Mouse (Mus musculus): ENCODE measurements around the gene Nedd9. TPM values are rescaled to one million over a fixed set of nuclear protein-coding genes. Genes with fewer than 3 reads are reported as not detected.

Gene Nedd9
- total RNA-seq, 2 experiments from 2014 or later, result 6.4 to 17.0 TPM

DNA sequence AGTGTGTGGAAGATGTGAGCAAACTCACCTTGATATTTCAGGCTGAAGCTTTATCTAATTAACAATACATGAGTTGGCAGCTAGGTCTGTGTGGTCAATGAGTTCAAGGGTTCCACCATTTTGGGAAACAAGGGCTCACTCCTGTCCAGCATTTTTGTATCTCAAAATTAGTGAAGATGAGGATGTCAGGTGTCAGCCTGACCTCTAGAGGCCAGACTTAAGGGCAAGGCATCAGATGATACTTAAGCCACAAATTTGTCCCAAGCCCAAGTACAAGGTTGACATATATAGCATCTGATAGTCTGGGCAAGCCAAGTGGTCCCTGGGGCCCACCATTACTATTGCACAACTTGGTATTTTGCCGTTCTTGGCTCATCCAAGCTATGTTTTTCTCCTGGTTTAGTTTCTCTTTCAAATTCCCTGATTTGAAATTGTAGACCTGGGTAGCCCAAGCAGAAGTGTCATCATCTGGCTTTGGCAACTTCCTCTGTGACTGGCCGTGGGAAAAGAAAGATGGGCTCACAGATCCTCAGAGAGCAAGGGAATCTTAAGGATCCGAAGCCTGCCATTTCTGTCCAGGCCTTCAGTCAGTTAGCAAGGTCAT is 27.4 kb downstream of the Nedd9 start:
- no peak for ATAC-seq (replicated peaks; ENCODE audit: low FRiP score, low TSS enrichment, poor library complexity, severe bottlenecking)

- no peak for ATAC-seq (replicated peaks; ENCODE audit: low FRiP score, low TSS enrichment, poor library complexity, severe bottlenecking)
Measured at GRCm38 (mm10) chr13:41458709-41459108, 28.5 kb downstream of the Nedd9 start.

DNA sequence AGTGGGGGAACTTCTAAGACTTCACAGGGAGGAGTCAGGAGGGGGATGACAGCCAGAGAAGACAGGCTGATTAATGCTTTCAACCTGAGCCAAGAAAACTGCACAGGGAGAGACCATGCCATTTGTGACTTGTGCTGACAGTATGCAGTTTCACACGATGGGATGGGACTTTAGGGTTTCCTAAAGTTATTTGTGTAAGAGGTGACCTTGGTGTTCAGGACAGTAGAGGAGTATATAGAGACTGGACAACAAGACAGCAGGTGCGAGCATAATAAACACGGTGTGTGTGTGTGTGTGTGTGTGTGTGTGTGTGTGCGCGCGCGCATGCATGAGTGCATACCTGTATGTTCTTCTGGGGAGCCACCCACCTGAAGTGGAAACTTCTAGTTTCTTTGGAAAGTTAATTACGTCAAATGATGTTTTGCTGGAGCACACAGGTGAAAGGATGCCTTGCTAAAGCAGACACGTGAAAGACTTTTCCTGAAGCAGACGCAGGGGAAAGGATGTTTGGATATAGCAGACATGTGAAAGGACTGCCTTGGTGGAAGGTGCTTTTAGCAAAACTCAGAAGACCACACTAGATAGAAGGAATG is 29.3 kb downstream of the Nedd9 start:
- no peak for ATAC-seq (replicated peaks; ENCODE audit: low FRiP score, low TSS enrichment, poor library complexity, severe bottlenecking)

DNA sequence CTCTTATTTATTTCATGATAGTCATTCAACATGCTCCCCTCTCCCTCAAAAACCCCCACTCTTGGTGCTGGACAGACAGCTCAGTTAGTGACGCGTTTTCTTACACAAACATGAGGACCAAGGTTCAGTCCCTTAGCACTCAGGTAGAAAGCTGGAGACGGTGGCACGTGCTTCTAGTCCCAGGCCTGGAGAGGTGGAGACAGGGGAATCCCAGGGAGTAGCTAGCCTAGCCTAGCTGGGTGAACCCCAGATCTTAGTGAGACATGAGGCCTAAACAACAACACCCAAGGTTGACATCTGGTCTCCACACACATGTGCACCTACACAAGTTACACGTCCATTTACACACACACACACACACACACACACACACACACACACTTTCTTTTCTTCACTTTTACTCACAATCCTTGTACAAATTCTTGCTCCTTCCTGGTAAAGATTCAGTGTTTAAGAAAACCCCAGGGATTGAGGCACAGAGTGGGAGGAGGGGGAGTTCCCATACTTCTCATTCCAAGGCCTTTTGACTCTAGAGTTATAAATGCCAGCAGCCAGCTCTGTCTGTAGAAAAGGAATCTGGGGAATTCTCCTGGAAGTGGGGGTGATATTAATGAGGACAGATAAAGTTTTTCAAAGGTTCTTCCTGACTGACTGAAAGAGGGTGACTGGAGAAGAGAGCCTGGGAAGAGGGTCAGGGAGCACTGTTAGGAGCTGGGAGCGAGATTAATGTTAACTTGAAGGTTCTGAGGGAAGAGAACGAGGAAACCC is 29.9 kb downstream of the Nedd9 start:
- ATAC-seq (replicated peaks; ENCODE audit: low FRiP score, low TSS enrichment, poor library complexity, severe bottlenecking), result 0 out of 2 replicates have a peak, but pooled peaks have one; percentile 15

GRCm38 (mm10) chr13:41456292-41457029 is 30.7 kb downstream of the Nedd9 start:
- peak; percentile 86 for ATAC-seq (replicated peaks; ENCODE audit: low FRiP score, low TSS enrichment, poor library complexity, severe bottlenecking)

- no peak for ATAC-seq (replicated peaks; ENCODE audit: low FRiP score, low TSS enrichment, poor library complexity, severe bottlenecking)
Measured at GRCm38 (mm10) chr13:41453227-41454193, 33.7 kb downstream of the Nedd9 start.

DNA sequence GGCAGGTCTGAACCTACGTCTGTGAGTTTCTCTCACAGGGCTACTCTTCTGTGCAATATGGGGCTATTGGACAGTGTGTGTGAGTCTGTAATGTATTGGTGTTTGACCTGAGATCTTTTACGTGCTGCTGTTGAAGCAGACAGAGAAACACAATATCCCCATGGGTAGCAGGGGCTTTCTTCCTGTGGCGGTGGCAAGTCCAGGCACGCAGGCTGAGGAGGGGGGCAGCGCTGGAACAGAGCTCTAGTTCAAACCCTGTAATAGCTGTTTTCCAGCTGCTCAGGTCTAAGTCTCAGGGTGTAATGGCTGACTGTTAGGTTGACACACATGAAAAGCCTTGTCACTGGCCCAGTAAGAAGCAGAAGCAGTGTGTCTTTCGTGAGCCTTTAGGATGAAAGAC is 36.3 kb downstream of the Nedd9 start:
- ATAC-seq (replicated peaks; ENCODE audit: low FRiP score, low TSS enrichment, poor library complexity, severe bottlenecking), result no peak

DNA sequence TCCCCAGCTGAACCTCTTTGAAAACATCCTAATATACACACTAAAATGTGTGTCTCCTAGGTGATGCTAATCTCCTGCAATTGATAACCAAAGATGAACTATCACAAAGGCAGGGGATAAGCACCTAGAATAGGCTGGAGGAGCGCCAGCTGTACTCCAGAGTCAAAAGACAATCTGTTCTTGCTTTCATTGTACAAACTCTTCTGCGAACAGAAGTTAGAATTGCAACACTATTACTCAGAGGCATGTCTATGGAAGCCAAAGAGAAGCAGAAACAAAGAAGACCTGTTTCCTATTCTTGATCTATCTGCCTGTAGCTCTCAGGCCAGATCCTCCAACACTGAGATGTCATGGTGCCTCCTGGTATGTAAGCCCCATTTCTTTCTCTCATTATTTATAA is 38.0 kb downstream of the Nedd9 start:
- no peak for ATAC-seq (replicated peaks; ENCODE audit: low FRiP score, low TSS enrichment, poor library complexity, severe bottlenecking)

DNA sequence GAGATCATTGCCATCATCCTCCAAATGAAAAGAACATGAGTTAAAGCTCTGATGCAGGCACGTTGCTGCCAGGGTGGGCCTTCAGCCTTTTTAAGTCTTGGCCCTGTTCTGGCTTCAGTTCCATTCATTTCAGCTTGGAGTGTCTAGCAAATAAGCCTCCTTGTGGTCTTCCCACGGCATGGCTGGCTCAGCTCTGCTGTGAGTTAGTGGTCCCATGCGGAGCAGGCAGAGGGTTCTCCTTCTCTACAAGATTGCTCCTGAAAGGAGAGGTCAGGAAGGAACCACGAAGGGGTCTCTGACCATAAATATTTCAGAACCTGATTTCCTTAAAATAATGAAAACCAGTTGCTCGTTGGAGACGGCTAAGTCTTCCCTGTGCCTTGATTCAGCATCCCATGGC is 40.0 kb downstream of the Nedd9 start:
- no peak for ATAC-seq (replicated peaks; ENCODE audit: low FRiP score, low TSS enrichment, poor library complexity, severe bottlenecking)

GRCm38 (mm10) chr13:41446591-41446990 is 40.6 kb downstream of the Nedd9 start:
- no peak for ATAC-seq (replicated peaks; ENCODE audit: low FRiP score, low TSS enrichment, poor library complexity, severe bottlenecking)

DNA sequence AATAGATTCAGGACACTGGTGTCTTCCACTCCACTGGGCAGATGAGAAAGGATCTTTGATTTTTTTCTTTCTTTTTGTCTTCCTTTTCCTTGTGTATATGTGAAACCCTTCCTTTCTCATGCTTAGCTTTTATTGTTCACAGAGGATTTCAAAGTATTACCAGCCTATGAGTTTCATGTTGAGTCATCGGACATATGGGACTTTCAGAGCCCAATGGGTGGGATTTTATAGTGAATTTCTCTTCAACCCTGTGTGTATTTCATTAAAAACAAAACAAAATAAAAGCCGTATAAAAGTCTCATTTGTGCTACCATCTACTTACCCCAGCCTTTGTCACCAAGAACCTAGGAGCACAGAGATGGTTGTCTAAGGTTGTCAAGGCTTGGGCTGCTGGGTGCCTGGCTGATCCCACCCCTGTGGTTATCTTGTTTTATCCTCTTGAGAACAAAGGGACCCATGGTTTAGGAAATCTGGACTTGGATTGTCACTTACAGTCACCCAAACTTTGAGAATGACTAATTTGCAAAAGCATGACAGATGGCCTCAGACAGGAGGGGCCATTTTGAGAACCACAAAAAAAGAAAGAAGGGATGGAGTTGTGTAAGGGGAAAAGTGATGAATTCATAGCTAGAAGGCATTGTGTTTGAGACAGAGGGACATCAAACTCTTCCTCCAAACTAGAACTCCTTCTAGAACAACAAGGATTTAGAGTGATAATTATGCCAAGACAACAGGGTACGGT is 41.9 kb downstream of the Nedd9 start:
- ATAC-seq (replicated peaks; ENCODE audit: low FRiP score, low TSS enrichment, poor library complexity, severe bottlenecking), result no peak

DNA sequence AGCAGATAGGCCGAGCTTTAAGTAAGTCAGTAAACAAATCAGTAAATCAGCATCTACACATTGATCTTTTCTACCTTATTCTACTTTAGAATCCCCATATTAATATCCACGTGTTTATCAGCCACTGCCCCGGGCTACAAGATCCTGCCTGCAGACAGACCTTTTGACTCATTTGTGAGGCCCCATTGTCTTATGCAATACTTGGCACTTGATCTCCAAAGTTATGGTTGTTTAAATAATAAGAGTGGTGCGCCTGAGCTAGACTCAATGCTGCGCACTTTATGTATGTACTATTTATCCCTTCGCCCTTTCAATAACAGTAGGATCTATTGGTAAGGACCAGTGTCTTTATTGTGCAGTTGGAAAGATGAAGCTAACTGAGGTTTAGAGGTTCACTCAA is 42.9 kb downstream of the Nedd9 start:
- no peak for ATAC-seq (replicated peaks; ENCODE audit: low FRiP score, low TSS enrichment, poor library complexity, severe bottlenecking)

DNA sequence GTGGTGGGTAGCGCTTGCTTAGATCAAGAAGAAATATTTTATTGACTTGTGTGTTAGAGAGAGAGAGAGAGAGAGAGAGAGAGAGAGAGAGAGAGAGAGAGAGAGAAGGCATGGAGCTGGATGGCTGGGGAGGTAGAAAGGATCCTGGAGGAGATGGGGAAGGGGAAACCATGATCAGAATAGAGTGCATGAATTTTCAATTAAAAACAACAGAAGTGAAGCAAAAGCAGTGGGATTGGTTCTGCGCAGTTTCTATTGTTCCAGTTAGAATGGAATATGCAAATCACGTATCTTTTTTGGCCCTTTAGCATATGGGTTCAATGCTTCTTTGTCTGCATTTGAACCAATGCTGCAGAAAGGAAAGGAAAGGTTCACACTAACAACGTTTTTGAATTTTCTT is 45.0 kb downstream of the Nedd9 start:
- ATAC-seq (replicated peaks; ENCODE audit: low FRiP score, low TSS enrichment, poor library complexity, severe bottlenecking), result no peak

DNA sequence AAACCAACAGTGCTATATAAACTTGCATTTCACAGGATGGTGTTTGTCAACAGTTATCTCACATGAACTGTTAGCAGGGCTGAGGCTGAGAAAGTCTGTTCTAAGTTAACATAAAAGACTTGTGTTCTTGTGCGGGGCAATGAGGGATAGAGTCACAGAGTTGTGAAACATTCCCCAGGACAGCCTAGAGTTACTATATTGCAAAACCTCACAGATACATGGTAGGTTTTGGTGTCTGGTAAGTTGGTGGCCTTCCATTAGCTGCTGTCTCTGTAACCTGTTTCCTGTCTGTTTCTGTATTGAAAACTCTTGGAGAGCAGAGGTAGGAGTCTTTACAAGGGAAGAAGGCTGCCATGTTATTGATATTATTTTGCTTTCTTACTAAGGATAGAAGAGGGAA is 47.0 kb downstream of the Nedd9 start:
- no peak for ATAC-seq (replicated peaks; ENCODE audit: low FRiP score, low TSS enrichment, poor library complexity, severe bottlenecking)

GRCm38 (mm10) chr13:41437390-41437789 is 49.8 kb downstream of the Nedd9 start:
- no peak for ATAC-seq (replicated peaks; ENCODE audit: low FRiP score, low TSS enrichment, poor library complexity, severe bottlenecking)

DNA sequence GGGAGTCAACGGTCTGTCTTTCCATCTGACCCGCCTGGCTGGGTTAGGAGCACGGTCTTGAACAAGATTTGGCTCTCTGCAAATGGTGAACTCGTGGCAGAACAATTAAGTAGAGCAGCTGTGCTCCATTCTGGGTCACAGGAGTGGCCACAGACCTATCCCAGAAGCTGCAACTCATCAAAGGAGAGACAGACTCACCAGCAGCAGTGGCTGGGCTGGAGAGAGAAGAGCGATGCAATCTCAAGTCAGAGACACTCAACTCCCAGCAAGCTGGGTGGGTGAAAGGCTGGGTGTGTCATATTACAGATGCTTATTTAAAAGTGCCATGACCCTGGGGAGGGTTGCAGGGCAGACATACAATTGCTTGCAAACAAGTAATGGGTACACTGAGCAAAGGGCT is 50.4 kb downstream of the Nedd9 start:
- no peak for ATAC-seq (replicated peaks; ENCODE audit: low FRiP score, low TSS enrichment, poor library complexity, severe bottlenecking)

- ATAC-seq (replicated peaks; ENCODE audit: low FRiP score, low TSS enrichment, poor library complexity, severe bottlenecking), result no peak
Measured at GRCm38 (mm10) chr13:41433201-41433600, 54.0 kb downstream of the Nedd9 start.

GRCm38 (mm10) chr13:41431795-41432194 is 55.4 kb downstream of the Nedd9 start:
- no peak for ATAC-seq (replicated peaks; ENCODE audit: low FRiP score, low TSS enrichment, poor library complexity, severe bottlenecking)
